ENCODE assay signal across 13 mouse cellular contexts in genomic region chr7:92003769-92004455, GRCm38 (mm10).
"Had no signal": no experiment of that assay in that cellular context is flagged by ENCODE, and none has a peak within 500 bp of the region (broad histone marks: within the 10 kb centered on the region; RNA-seq: fewer than 3 reads in every experiment).

No protein-coding gene starts in this region.

- DNase-seq: kidney, adult 2 months; kidney, postnatal 25 days; layer of hippocampus, postnatal 36 days; left cerebral cortex, postnatal 4 days; liver, postnatal 0 days; lung, embryonic 14.5 days; right cerebral cortex, adult 18-20 months; right cerebral cortex, postnatal 14 days; right cerebral cortex, postnatal 4 days; thymus, adult 18-20 months; thymus, postnatal 36 days had no signal

- ATAC-seq: liver, postnatal 0 days; lung, postnatal 0 days; midbrain, embryonic 15.5 days had no signal
